Mouse (Mus musculus): ENCODE data around the gene Gsdma2. TPM values are rescaled to one million over a fixed set of nuclear protein-coding genes. Genes with fewer than 3 reads are reported as not detected.
A peak's percentile ranks its signal among the peaks of the same experiment; 100 is the strongest.
"Not testable (repeated sequence)": the region's sequence is repeated elsewhere in the genome, so short reads cannot be mapped to it uniquely, and the experiment has no call there.

The Gsdma2 gene
- total RNA-seq (2021), result not detected
- long read RNA-seq, experiment 1, result 0 reads
- long read RNA-seq, experiment 2, result 0 reads

DNA sequence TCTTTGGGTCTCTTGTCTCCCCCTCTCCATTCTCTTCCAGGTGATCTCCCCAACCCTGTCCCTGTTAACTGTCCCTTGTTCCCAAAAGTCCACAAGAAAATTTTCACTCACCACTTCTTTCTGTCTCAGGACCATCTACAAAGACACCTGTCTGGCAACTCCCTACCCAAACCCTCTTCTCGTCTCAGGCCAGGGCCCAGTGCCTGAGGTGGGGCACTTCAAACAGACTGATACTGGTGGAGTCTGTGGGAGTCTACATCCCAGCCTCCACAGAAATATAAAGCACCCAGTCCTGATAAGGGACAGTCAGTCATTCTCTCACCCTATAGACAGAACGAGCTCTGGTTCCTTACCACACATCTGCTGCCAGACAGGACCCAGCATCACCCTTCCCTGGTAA is at the start of gene Gsdma2:
Gene Gsdma2 (plus strand): TSS at position 301 of the 400 bp plus-strand sequence.
- DNase-seq (ENCODE audit: low spot score in 2 of 2), result no peak
- intact Hi-C loops (cut with DNase I), result no loop called here

DNA sequence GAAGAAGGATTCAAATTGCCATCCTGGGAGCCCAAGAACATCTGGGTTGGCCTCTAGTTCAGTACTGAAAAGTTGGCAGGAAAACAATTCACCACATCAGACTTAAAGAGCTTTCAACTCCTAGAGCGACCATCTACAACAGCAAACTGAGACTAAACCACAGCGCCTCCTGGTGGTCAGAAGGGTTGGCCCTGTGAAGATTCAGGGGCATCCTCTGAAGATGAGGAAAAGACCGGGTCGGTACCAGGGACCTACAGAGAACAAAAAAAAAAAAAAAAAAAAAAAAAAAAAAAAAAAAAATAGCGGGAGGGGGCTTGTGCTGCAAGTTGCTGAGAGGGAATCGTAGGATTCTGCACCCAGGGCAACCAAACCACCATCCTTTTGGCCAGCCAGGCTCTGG is 49.2 kb upstream of the Gsdma2 start:
- intact Hi-C loops (cut with DNase I), result no loop called here
- peak in 1 of 2 experiments; percentile 55 for DNase-seq (ENCODE audit: low spot score in 2 of 2)

DNA sequence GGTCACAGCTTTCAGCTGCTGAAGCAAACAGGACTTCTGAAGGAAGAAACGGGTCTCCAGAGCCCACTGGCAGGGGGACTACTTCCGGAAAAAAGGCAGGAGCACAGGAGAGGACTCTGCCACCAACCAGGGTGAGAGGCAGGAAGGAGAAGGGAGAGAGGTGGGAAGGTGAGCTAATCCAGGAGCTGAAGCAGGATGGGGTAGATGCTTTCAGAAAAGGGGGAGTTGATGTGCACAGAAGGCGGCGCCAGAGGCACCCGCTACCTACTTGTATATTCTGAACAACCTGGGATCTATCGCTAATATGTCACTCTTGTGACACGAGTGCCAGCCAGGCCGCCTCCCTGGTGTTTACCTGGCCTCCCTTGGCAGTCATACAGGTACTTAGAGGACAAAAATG is 48.6 kb upstream of the Gsdma2 start, which contains the start of gene Lrrc3c:
Gene Lrrc3c (plus strand): TSS at position 301 of the 400 bp plus-strand sequence.
- intact Hi-C loops (cut with DNase I), result no loop called here
- no peak for DNase-seq (ENCODE audit: low spot score in 2 of 2)

DNA sequence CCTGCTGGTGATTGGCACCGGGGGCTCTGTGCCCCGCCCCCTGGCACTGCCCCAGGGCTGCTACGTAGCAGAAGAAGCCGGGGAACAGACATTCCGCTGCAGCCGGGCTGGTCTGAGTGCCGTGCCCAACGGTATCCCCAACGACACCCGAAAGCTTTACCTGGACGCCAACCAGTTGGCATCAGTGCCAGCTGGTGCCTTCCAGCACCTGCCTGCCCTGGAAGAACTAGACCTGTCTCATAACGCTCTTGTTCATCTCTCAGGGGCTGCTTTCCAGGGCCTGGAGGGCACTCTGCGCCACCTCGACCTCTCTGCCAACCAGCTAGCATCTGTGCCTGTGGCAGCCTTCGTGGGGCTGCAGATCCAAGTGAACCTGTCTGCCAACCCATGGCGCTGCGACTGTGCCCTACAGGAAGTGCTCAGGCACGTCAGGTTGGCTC is 47.7 kb upstream of the Gsdma2 start:
- DNase-seq (ENCODE audit: low spot score in 2 of 2), result no peak
- intact Hi-C loops (cut with DNase I), result no loop called here

DNA sequence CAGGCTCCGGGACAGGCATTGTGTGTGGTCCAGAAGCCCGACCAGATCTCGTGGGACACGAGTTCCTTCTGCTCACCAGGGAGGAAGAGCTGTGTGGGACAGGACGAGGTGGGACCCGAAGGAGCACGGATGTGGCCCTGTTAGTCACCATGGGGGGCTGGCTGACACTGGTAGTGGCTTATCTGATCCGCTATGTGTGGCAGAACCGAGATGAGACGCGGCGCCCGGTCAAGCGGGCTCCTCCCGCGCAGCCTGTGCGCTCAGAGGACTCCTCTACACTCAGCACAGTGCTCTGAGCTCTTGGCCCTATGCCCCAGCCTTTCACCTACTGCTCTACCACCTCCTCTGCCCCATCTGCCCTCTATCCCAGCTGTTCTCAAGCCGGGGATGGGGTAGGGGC is 47.3 kb upstream of the Gsdma2 start:
- DNase-seq (ENCODE audit: low spot score in 2 of 2), result no peak
- intact Hi-C loops (cut with DNase I), result no loop called here

DNA sequence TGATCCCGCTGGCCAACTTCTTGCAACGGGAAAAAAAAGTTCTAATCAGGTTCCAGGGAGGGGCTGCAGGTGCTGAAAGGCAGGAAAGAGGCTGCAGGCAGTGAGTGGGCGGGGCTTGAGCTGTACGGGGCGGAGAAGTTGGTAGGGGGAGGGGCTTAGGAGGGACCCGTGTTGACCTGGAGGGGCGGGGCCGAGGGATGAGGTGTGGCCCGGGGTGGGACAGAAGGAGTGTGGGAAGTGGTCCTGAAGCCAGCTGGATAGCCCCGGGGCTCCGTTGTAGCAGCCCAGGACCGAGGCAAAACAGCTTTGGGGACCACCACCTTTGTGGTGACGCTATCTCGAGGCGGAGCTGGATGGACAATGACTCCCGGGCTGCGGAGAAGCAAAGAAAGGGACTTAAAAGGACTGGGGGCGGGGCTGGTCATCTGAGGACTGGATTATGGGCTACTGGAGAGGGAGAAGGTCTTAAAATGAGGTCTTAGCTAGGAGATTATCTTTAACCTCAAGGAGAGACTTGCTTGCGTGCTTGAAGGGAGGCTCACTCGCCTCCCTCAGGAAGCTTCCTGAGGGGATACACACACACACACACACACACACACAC is 44.4 kb upstream of the Gsdma2 start:
- no peak for DNase-seq (ENCODE audit: low spot score in 2 of 2)
- intact Hi-C loops (cut with DNase I), result no loop called here

DNA sequence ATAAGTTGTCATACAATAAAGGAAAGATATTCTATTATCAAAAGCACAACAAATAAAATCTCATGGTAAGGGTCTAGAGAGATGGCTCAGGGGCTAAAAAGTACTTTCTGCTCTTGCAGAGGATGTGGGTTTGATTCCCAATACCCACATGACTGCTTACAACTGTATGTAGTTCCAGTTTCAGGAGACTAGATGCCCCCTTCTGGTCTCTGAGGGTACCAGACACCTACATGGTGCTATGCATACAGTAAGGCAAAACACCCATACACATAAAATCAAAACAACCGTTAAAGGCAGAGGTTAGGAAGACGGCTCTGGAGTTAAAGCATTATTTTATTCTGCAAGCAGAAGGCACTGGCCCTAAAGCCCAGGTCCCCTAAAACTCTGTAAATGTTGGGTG is 42.6 kb upstream of the Gsdma2 start:
- no peak for DNase-seq (ENCODE audit: low spot score in 2 of 2)
- intact Hi-C loops (cut with DNase I), result no loop called here

DNA sequence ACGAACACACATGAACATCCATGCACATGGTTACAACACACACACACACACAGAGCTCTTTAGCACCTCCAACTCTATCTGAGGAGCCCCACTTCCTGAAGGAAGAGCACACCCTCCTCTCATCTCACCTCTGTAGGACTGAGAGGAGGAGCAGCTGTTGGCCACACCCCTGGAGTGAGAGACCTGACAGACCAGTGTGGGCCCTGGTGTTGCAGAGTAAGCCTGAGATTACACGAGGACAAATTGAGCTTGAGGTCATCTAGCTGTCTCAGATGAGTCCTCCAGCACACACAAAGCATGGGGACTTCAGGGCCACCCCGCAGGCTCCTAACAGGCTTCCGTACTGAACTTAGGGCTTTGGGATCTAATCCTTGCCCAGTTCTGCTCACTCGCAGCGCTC is 41.6 kb upstream of the Gsdma2 start:
- not testable (repeated sequence) for DNase-seq (ENCODE audit: low spot score in 2 of 2)
- intact Hi-C loops (cut with DNase I), result loop anchor here (5.0 kb wide), 2 partner anchors 37 to 52 kb away; no protein-coding TSS in a partner anchor

DNA sequence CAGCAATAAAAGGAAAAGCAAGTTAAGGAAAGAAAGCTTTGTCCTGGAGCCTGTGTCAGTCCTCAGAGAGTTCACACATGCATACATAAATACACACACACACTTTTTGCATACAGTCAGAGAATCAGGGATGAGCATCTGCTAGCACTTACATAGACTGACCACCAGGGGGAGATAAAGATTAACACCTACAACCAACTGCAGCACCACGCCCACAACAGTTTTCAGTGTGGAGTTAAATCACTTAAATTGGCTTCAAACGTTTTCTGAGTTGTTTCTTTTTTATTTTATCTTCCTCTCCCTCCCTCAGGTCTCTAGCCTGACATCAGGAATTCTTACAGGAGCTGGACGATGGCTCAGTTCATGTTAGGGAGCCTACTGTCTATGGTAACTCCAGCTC is 39.8 kb upstream of the Gsdma2 start:
- peak; percentile 44 to 82 for DNase-seq (ENCODE audit: low spot score in 2 of 2)
- intact Hi-C loops (cut with DNase I), result loop anchor here (5.0 kb wide), 2 partner anchors 36 to 51 kb away; no protein-coding TSS in a partner anchor

DNA sequence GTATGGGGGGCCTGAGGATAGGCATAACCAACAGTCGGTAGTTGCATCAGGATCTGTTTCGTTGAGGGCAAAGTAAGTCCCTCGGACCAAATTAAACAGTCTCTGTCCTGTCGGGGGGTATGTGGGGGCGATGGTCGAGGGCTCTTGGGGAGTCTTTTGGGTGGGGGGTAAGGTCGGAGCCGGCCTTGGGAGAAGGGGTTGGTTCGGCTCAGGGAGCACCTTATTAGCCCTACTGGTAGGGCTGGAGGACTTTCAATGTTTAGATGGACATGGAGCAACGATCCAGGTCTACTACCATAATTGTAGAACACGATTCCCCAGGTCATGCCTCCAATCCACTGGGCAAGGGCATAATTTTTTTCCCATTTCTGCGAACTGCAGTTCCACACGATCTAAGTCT is 25.8 kb upstream of the Gsdma2 start:
- DNase-seq (ENCODE audit: low spot score in 2 of 2), result no peak
- intact Hi-C loops (cut with DNase I), result no loop called here

DNA sequence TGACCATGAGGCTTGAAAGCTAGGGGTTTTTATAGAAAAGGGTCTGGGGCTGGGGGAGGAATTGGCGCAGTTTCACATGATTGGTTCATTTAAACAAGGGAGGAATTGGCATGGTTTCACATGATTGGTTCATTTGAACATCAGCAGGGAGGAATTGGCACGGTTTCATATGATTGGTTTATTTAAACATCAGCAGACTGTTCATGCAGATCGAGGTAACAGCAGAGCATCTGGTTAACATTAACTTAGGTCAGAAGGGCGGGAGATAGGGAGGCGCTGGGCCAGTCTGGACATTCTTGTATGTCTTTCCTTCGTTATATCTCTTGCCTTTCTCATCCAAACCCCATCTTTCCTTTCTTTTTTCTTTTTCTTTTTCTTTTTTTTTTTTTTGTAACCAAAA is 22.6 kb upstream of the Gsdma2 start:
- DNase-seq (ENCODE audit: low spot score in 2 of 2); intact Hi-C loops (cut with DNase I): not testable (repeated sequence)

DNA sequence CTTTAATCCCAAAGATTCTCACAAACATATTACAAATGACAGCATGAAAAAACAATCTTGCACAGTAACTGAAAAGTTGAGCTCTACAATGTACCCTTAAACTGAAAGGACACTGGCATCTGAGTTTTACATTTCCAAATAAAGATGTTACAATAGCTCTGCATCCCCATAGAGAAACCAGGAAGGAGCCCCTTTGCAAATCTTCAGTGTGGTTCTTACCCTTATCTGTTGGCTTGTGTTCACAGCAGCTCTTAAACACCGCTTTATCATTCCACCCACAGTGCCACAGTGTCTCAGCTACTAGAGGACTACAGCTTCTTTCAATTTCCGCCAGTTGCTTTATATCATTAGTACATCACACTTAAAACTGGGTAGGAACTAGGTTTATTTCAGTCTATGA is 22.2 kb upstream of the Gsdma2 start:
- intact Hi-C loops (cut with DNase I); DNase-seq (ENCODE audit: low spot score in 2 of 2): not testable (repeated sequence)

DNA sequence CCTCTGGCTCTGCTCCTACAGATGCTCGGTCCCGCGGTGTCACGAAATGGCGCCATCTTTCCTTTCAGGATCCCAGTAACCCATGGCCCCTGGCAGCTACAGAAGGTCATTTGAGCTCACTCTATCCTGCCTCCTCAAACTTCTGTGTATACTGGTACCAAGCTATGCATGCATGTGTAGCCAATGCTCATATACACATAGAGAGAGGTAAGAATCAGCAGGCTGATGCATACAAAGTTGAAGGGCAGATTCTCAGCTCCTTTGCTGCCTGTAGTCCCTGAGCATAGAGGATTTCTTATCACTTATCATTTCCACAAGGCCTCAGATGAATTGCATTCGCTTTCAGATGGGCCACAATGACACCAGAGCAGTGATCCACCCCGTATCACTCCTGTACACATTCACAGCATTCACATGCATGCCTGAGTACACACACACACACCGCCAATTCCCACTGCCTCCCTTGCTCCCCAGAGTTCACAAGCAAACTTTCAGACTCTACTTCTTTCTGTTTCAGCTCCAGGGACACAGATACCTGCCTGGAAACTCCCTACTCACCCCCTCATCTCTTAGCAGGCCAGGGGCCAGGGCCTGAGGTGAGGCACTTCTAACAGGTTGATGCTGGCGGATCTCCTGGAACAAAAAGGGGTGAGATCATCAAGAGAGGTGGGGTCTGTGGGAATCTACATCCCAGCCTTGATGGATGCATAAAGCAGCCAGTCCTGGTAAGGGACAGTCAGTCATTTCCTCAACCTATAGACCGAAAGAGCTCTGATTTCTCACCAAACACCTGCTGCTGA is 20.7 kb upstream of the Gsdma2 start, which contains the start of the genes Gm12355 and Gsdma3:
Gene Gm12355 (minus strand): TSS at position 51 of the 800 bp plus-strand sequence.
Gene Gsdma3 (plus strand): TSS at position 750 of the 800 bp plus-strand sequence.
- DNase-seq (ENCODE audit: low spot score in 2 of 2), result no peak
- intact Hi-C loops (cut with DNase I), result no loop called here

DNA sequence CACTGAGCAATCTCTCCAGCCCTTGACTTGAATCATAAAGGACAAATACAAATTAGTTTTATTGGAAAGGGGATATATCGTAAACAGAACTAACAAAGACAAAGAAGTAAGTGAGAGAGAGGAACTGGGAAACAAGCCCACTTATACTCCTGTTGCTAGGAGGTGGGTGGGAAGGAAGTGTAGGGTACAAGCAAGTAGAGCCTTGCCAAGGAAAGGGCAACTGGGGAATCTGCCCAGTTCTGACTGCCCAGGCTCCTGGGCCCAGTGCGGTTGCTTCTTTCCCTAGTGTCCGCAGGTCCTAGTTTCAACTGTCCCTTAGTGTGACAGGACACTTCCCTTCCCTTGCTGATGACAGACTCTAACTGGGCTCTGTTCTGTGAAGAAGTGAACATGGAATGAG is 17.9 kb upstream of the Gsdma2 start:
- intact Hi-C loops (cut with DNase I), result no loop called here
- peak in 1 of 2 experiments; percentile 22 for DNase-seq (ENCODE audit: low spot score in 2 of 2)

DNA sequence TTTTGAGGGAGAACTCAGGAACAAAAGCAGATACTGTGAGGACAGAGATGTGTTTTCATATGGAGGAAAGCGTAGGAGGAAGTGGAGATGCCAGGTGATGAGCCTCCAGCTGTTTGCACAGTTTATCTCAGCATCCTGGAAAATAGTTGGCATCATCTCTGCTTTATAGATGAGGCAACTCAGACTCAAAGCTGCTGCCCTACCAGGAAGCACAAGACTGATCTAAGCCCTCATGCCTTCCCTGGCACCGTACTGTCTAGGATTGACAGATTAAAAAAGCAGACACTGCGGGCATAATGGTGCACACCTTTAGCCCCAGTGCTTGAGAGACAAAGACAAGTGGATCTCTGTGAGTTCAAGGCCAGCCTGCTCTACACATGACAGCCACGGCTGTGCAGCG is 15.9 kb upstream of the Gsdma2 start:
- intact Hi-C loops (cut with DNase I), result no loop called here

DNA sequence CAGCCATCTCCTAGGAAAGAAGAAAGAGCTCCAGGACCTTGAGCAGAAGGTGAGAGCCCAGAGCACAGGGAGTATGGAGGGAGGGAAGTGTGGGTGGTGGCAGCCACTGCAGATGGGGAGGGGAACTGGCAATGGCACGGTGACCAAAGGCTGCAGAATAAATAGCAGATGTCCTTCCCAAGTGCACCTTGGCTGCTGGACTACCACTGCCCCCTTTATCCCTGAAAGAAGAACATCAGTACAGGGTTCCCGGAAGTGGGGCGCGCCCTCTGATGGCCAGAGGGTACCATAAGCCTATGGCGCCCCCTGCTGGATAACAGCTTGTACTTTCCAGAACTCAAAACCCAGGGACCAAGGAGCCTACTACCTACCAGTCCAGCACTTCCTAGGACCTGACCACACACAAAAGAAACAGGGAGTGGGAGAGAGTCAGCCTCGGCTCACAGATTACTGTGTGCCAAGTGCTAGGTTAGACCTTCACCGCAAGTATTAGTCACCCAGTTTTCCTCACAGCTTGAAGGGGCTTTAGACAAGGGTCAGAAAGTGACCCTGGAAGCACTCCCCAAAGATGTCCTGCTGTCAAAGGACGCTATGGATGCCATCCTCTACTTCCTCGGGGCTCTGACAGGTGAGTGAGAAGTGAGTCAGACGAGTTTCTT is 11.1 kb upstream of the Gsdma2 start:
- DNase-seq (ENCODE audit: low spot score in 2 of 2); intact Hi-C loops (cut with DNase I): not testable (repeated sequence)

More for the DNA sequence above, 15.9 kb upstream of the Gsdma2 start:
- no peak for DNase-seq (ENCODE audit: low spot score in 2 of 2)

DNA sequence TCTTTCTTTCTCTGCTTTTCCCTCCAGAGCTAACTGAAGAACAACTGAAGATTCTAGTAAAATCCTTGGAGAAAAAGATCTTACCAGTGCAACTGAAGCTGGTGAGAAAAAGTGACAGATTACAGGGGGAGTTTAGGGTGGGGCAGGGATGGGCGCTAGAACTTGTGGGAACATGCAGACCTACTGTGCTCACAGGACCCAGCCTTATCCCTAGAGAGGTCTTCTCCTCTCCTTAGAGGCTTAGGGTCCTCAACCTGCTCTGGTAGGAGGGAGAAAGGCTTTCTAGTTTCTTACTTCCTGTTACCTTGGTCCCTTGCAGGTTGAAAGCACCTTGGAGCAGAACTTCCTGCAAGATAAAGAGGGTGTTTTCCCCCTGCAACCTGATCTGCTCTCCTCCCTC is 9.1 kb upstream of the Gsdma2 start:
- intact Hi-C loops (cut with DNase I), result no loop called here
- DNase-seq (ENCODE audit: low spot score in 2 of 2), result no peak

DNA sequence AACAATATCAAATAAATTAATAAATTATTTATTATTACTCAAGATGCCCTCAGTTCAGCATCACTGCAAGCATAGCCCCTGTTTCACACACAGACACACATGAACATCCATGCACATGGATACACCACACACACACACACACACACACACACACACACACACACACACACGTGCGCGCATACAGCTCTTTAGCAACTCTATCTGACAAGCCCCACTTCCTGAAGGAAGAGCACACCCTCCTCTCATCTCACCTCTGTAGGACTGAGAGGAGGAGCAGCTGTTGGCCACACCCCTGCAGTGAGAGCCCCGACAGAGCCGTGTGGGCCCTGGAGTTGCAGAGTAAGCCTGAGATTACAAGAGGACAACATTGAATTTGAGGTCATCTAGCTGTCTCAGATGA is 6.5 kb upstream of the Gsdma2 start:
- intact Hi-C loops (cut with DNase I), result loop anchor here (5.0 kb wide), 1 partner anchor 33 kb away; no protein-coding TSS in a partner anchor
- no peak for DNase-seq (ENCODE audit: low spot score in 2 of 2)

DNA sequence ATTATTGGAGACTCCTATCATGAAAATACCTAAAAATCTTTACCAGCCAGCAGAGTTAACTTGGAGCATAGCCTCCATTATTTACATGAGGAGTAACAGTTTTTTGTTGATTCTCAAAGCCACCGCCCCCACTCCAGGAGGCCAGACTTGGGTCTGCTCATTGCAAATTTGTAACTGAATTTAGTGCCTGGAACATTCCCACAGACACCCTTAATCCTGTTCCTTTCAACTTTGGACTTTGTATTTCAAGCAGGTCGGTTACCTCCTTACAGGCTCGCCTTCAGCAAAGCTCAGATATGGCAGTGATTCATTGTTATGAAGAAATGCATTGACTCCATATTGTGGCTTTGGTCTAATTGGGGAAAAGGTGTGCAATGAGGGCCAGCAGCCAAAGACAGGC is 1.8 kb upstream of the Gsdma2 start:
- intact Hi-C loops (cut with DNase I), result loop anchor here (5.0 kb wide), 1 partner anchor 37 kb away; no protein-coding TSS in a partner anchor
- DNase-seq (ENCODE audit: low spot score in 2 of 2), result no peak

DNA sequence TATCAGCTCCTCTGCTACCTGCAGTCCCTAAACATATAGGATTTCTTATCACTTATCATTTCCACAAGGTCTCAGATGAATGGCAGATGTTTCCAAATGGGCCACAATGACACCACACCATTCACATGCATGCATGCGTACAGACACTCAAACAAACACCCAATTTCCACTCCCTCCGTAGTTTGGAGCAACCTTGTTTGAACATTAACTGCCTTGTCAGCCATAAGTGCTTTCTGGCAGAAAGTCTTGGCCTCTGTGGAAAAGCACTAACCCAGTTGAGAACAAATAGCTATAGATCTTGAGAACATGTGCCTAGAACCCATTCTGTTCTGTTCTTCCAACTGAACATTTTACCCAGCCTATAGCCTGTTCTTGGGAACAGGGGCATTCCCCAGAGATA is 613 bp upstream of the Gsdma2 start:
- intact Hi-C loops (cut with DNase I), result no loop called here
- DNase-seq (ENCODE audit: low spot score in 2 of 2), result no peak

Data from left cerebral cortex, postnatal 14 days (tissue).